Mouse (Mus musculus): Measurements from ENCODE around the gene Trf.

The Trf gene

DNA sequence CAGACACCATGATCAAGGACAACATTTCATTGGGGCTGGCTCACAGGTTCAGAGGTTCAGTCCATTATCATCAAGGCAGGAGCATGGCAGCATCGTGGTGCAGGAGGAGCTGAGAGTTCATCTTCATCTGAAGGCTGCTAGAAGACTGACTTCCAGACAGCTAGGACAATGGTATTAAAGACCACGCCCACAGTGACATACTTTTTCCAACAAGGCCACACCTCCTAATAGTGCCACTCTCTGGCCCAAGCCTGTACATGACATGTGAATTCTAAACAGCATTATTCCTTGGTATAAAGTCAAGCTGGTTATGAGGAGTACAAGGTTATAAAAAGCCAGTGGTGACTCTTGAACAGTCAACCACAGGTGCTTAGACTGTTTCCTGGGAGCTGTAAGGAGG, 75.7 kb downstream of the Trf start:
- no peak for DNase-seq (ENCODE audit: low read depth, low spot score)
